In the genomic region with DNA sequence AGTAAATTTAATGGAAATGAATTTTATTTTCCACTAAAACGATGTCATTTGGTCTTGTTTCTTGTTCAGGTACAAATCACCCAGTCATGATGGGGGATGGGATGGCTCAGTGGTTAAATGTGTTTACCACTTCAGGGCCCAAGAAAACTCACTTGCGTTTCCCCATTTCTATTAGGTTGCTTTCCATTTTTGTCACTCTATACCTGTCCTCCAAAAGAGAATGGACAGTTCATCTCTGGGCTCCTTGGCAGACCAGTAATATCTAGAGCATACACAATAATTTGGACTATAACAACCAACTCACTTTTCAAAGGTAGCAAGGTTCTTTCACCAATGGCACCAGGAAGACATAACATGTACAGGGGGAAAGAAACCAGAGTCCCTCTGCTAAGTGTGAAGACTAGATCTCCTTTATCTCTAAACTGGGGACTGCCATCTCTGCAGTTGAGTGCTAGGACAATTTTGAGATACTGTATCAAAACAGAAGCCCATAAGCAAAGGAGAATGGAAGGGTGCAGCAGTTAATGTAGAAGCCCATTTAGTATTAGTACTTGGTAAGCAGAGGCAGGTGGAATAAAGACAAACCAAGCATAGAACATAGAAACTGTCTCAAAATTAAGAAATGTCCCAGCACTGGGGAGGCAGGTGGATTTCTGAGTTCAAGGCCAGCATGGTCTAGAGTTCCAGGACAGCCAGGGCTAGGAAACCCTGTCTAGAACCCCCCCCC, we compare ENCODE assay signal across 9 mouse cellular contexts. TPM values are rescaled to one million over a fixed set of nuclear protein-coding genes. Genes with fewer than 3 reads are reported as not detected.
DNase-seq lines count a peak whose midpoint lies in the region; ATAC-seq and TF ChIP-seq lines count a peak whose summit lies in the region.
"Had no signal": no experiment of that assay in that cellular context is flagged by ENCODE, and none has a peak within 500 bp of the region (broad histone marks: within the 10 kb centered on the region; RNA-seq: fewer than 3 reads in every experiment).

No protein-coding gene starts in this region.

- H3K4me1 ChIP-seq in kidney, embryonic 14.5 days (ENCODE audit: control insufficient read depth, insufficient read depth, low read length), result peaks cover 4% of the 10 kb centered on the region
- 0 out of 2 replicates have a peak, but pooled peaks cover 4% of the 10 kb centered on the region for H3K4me1 ChIP-seq in kidney, adult 2 months (ENCODE audit: control insufficient read depth, insufficient read depth, low read length)
- no peaks in the 10 kb centered on the region for H3K4me1 ChIP-seq in intestine, embryonic 15.5 days (replicated peaks)

- 28% methylated on average over 2 of the region's 2 CpGs for WGBS in kidney, embryonic 14.5 days
- 59% methylated on average over 2 of the region's 2 CpGs for WGBS in kidney, adult 2 months
- WGBS in intestine, embryonic 15.5 days, result 37% methylated on average over 2 of the region's 2 CpGs

- peak overlapping the region; percentile 62 for H3K4me3 ChIP-seq in kidney, embryonic 14.5 days (ENCODE audit: low read length)
- no peak overlapping the region for H3K4me3 ChIP-seq in kidney, adult 2 months (ENCODE audit: insufficient read depth, low read depth, low read length)
- peak overlapping the region; percentile 68; the same call in 1 of the 2 replicates for H3K4me3 ChIP-seq in intestine, embryonic 15.5 days (replicated peaks)
- H3K4me3 ChIP-seq in myocyte, result peak overlapping the region; percentile 77

- H3K79me2 ChIP-seq in myocyte (ENCODE audit: control insufficient read depth, insufficient read depth), result peaks cover 16% of the 10 kb centered on the region

- peak overlapping the region; percentile 63 for H3K4me2 ChIP-seq in kidney, embryonic 14.5 days (replicated peaks; ENCODE audit: low read depth, low read length)
- H3K4me2 ChIP-seq in intestine, embryonic 15.5 days (replicated peaks), result peak overlapping the region; percentile 51
- H3K4me2 ChIP-seq in myocyte (ENCODE audit: low read depth), result peak overlapping the region; percentile 90

- DNase-seq in kidney, adult 2 months, result no peak
- peak; percentile 53 for DNase-seq in embryo, embryonic 9.5 days (ENCODE audit: extremely low spot score)
- no peak for DNase-seq in thymus, postnatal 4 days
- no peak for DNase-seq in gastrocnemius, postnatal 25 days
- DNase-seq: adrenal gland, postnatal 36 days had no signal

- peak overlapping the region; percentile 90; the same call in 1 of the 2 replicates for H3K9ac ChIP-seq in kidney, embryonic 14.5 days (ENCODE audit: low read depth, low read length)
- no peak overlapping the region for H3K9ac ChIP-seq in intestine, embryonic 15.5 days

- H3K27me3 ChIP-seq in kidney, embryonic 14.5 days (ENCODE audit: control insufficient read depth, insufficient read depth, low read length), result no peaks in the 10 kb centered on the region
- no peaks in the 10 kb centered on the region for H3K27me3 ChIP-seq in kidney, adult 2 months (replicated peaks; ENCODE audit: control insufficient read depth, insufficient read depth, low read length)
- no peaks in the 10 kb centered on the region for H3K27me3 ChIP-seq in intestine, embryonic 15.5 days (replicated peaks)
- H3K27me3 ChIP-seq in myocyte (ENCODE audit: control insufficient read depth, insufficient read depth, insufficient read length), result no peaks in the 10 kb centered on the region

- H3K27ac ChIP-seq in kidney, embryonic 14.5 days (ENCODE audit: low read depth, low read length), result no peak overlapping the region
- H3K27ac ChIP-seq in kidney, adult 2 months (ENCODE audit: insufficient read depth, low read depth, low read length), result no peak overlapping the region
- no peak overlapping the region for H3K27ac ChIP-seq in intestine, embryonic 15.5 days

- peaks cover 16% of the 10 kb centered on the region for H3K36me3 ChIP-seq in kidney, embryonic 14.5 days (ENCODE audit: control insufficient read depth, insufficient read depth, low read length)
- peaks cover 2% of the 10 kb centered on the region; the same call in 1 of the 2 replicates for H3K36me3 ChIP-seq in kidney, adult 2 months (ENCODE audit: control insufficient read depth, insufficient read depth, low read length)
- peaks cover 5% of the 10 kb centered on the region; the same call in 1 of the 2 replicates for H3K36me3 ChIP-seq in intestine, embryonic 15.5 days
- peaks cover 10% of the 10 kb centered on the region for H3K36me3 ChIP-seq in myocyte (ENCODE audit: control insufficient read depth, insufficient read depth)

- no peak for TF ChIP-seq POLR2A in kidney, adult 2 months (IDR thresholded peaks at IDR 0.05; ENCODE audit: low read depth, low read length)
- no peak for TF ChIP-seq POLR2A in myocyte (IDR thresholded peaks at IDR 0.05; ENCODE audit: insufficient read length, low read depth)

- no peak overlapping the region for H3ac ChIP-seq in myocyte (ENCODE audit: control insufficient read depth, insufficient read length)

- no peak for ATAC-seq in kidney, embryonic 14.5 days (ENCODE audit: low FRiP score, low TSS enrichment)
- ATAC-seq in intestine, embryonic 15.5 days, result no peak
- ATAC-seq in erythroid progenitor cell, adult 5-6 weeks (replicated peaks; ENCODE audit: low FRiP score, poor library complexity, severe bottlenecking), result no peak

- H3K9me3 ChIP-seq in kidney, embryonic 14.5 days (ENCODE audit: control insufficient read depth, low read length), result no peaks in the 10 kb centered on the region
- H3K9me3 ChIP-seq in intestine, embryonic 15.5 days, result no peaks in the 10 kb centered on the region

- no peak for TF ChIP-seq CTCF in kidney, adult 2 months (conservative IDR thresholded peaks at IDR 0.05; ENCODE audit: insufficient read depth, insufficient read length, low read depth, low read length)

TF ChIP-seq in myocyte, 11 proteins besides CTCF, POLR2A, EP300 and RAD21:
- TF ChIP-seq REST (IDR thresholded peaks at IDR 0.05; ENCODE audit: insufficient read depth, insufficient read length), result no peak
- TF ChIP-seq MYOD1 (IDR thresholded peaks at IDR 0.05; ENCODE audit: control insufficient read depth in 1 of 3, insufficient read length in 2 of 3, low read depth in 2 of 3), result no peak

RNA-seq across cellular contexts. Expression of gene Zfp949, which starts 27.5 kb away (rescaled TPM):
- polyA plus RNA-seq in kidney, embryonic 14.5 days (2014; fragmentation: Nextera tagmentation; extraction: Ambion mirVana), result 7.4 and 9.0 TPM in 2 replicates
- 3.4 and 4.4 TPM in 2 replicates for polyA plus RNA-seq in kidney, adult 2 months (2012; rRNA removed)
- polyA plus RNA-seq in intestine, embryonic 15.5 days (2015; fragmentation: Nextera tagmentation; extraction: Ambion mirVana), result 7.4 and 7.9 TPM in 2 replicates
- polyA plus RNA-seq in myocyte (2012; fragmentation: generic; extraction: Trizol), result 3.7 TPM
- 18.0 and 32.7 TPM in 2 replicates for total RNA-seq in erythroid progenitor cell, adult 5-6 weeks (2015; ENCODE audit: low replicate concordance)
- 27.9 and 35.7 TPM in 2 replicates for total RNA-seq in erythroid progenitor cell, adult 5-6 weeks (2017; ENCODE audit: low replicate concordance)
- 1 to 10 TPM; 6.2 to 6.5 TPM for total RNA-seq in gastrocnemius, postnatal 25 days (2021)

RNA-seq across cellular contexts. Expression of gene Syncrip, which starts 37.9 kb away (rescaled TPM):
- polyA plus RNA-seq in kidney, embryonic 14.5 days (2014; fragmentation: Nextera tagmentation; extraction: Ambion mirVana), result 88.9 and 153 TPM in 2 replicates
- 3.1 and 7.2 TPM in 2 replicates for polyA plus RNA-seq in kidney, adult 2 months (2012; rRNA removed)
- polyA plus RNA-seq in intestine, embryonic 15.5 days (2015; fragmentation: Nextera tagmentation; extraction: Ambion mirVana), result 78.3 and 98.9 TPM in 2 replicates
- 41.8 TPM for polyA plus RNA-seq in myocyte (2012; fragmentation: generic; extraction: Trizol)
- total RNA-seq in erythroid progenitor cell, adult 5-6 weeks (2015; ENCODE audit: low replicate concordance), result 80.0 and 119 TPM in 2 replicates
- 69.6 and 108 TPM in 2 replicates for total RNA-seq in erythroid progenitor cell, adult 5-6 weeks (2017; ENCODE audit: low replicate concordance)
- 10 to 100 TPM; 38.0 to 45.0 TPM for total RNA-seq in gastrocnemius, postnatal 25 days (2021)
